ENCODE assay signal across 10 mouse cellular contexts in genomic region chr15:4028411-4028700, GRCm38 (mm10). TPM values are rescaled to one million over a fixed set of nuclear protein-coding genes. Genes with fewer than 3 reads are reported as not detected.
A peak's percentile ranks its signal among the peaks of the same experiment; 100 is the strongest.
DNase-seq lines count a peak whose midpoint lies in the region; ATAC-seq and TF ChIP-seq lines count a peak whose summit lies in the region.
"Had no signal": no experiment of that assay in that cellular context is flagged by ENCODE, and none has a peak within 500 bp of the region (broad histone marks: within the 10 kb centered on the region; RNA-seq: fewer than 3 reads in every experiment).

No protein-coding gene starts in this region.

- no peak overlapping the region for H3K9ac ChIP-seq in embryonic facial prominence, embryonic 12.5 days
- no peak overlapping the region for H3K9ac ChIP-seq in intestine, embryonic 15.5 days
- H3K9ac ChIP-seq in intestine, postnatal 0 days (ENCODE audit: low read depth, low read length) = no peak overlapping the region
- H3K9ac ChIP-seq in embryonic facial prominence, embryonic 14.5 days (ENCODE audit: low read depth, low read length) = no peak overlapping the region

- H3K4me2 ChIP-seq in embryonic facial prominence, embryonic 12.5 days (replicated peaks) = peak overlapping the region; percentile 57
- peak overlapping the region; percentile 85 for H3K4me2 ChIP-seq in intestine, embryonic 15.5 days (replicated peaks)
- no peak overlapping the region for H3K4me2 ChIP-seq in intestine, postnatal 0 days (replicated peaks; ENCODE audit: low read depth)
- H3K4me2 ChIP-seq in embryonic facial prominence, embryonic 14.5 days (ENCODE audit: low read depth, low read length) = peak overlapping the region; percentile 62; the same call in 1 of the 2 replicates

- ATAC-seq in embryonic facial prominence, embryonic 12.5 days (ENCODE audit: insufficient number of reproducible peaks, insufficient read depth, low FRiP score, low TSS enrichment) = no peak
- ATAC-seq in intestine, embryonic 15.5 days = no peak
- ATAC-seq in intestine, postnatal 0 days = no peak
- ATAC-seq in embryonic facial prominence, embryonic 14.5 days (ENCODE audit: low read depth) = no peak
- ATAC-seq in megakaryocyte progenitor cell, adult 5-6 weeks (replicated peaks; ENCODE audit: poor library complexity) = no peak

- no peak for TF ChIP-seq CTCF in intestine, postnatal 0 days (IDR thresholded peaks at IDR 0.05; ENCODE audit: low read depth)

- no peak overlapping the region for H3K4me3 ChIP-seq in embryonic facial prominence, embryonic 12.5 days
- no peak overlapping the region for H3K4me3 ChIP-seq in embryonic facial prominence, embryonic 10.5 days
- no peak overlapping the region for H3K4me3 ChIP-seq in intestine, embryonic 15.5 days (replicated peaks)
- H3K4me3 ChIP-seq in intestine, postnatal 0 days (ENCODE audit: low read depth, low read length) = no peak overlapping the region
- H3K4me3 ChIP-seq in embryonic facial prominence, embryonic 14.5 days (ENCODE audit: low read depth, low read length) = no peak overlapping the region; the same call in 1 of the 2 replicates
- H3K4me3 ChIP-seq in limb, embryonic 10.5 days = peak overlapping the region; percentile 83; the same call in 1 of the 2 replicates

- no peaks in the 10 kb centered on the region for H3K27me3 ChIP-seq in embryonic facial prominence, embryonic 12.5 days
- peaks cover 12% of the 10 kb centered on the region; the same call in 1 of the 2 replicates for H3K27me3 ChIP-seq in embryonic facial prominence, embryonic 10.5 days (replicated peaks; ENCODE audit: low read depth, poor library complexity, severe bottlenecking)
- no peaks in the 10 kb centered on the region for H3K27me3 ChIP-seq in intestine, embryonic 15.5 days (replicated peaks)
- H3K27me3 ChIP-seq in intestine, postnatal 0 days (replicated peaks; ENCODE audit: control insufficient read depth, insufficient read depth, low read length) = no peaks in the 10 kb centered on the region
- no peaks in the 10 kb centered on the region for H3K27me3 ChIP-seq in embryonic facial prominence, embryonic 14.5 days (replicated peaks; ENCODE audit: control insufficient read depth, insufficient read depth, low read length)
- H3K27me3 ChIP-seq in limb, embryonic 10.5 days (ENCODE audit: low read depth, poor library complexity, severe bottlenecking) = no peaks in the 10 kb centered on the region

- no peak for DNase-seq in embryonic facial prominence, embryonic 10.5 days (ENCODE audit: low spot score)
- no peak for DNase-seq in embryonic facial prominence, embryonic 14.5 days (ENCODE audit: low spot score)
- DNase-seq in limb, embryonic 10.5 days (ENCODE audit: low spot score) = no peak
- no peak for DNase-seq in lung, postnatal 14 days
- DNase-seq: adrenal gland, adult 8-10 months; liver, embryonic 13.5 days had no signal

- 79% methylated on average over 6 of the region's 6 CpGs for WGBS in embryonic facial prominence, embryonic 12.5 days
- 80% methylated on average over 6 of the region's 6 CpGs for WGBS in embryonic facial prominence, embryonic 10.5 days
- 72% methylated on average over 6 of the region's 6 CpGs for WGBS in intestine, embryonic 15.5 days
- 79% methylated on average over 6 of the region's 6 CpGs for WGBS in intestine, postnatal 0 days
- WGBS in embryonic facial prominence, embryonic 14.5 days = 76% methylated on average over 6 of the region's 6 CpGs
- WGBS in limb, embryonic 10.5 days = 82% methylated on average over 6 of the region's 6 CpGs

- no peaks in the 10 kb centered on the region for H3K9me3 ChIP-seq in embryonic facial prominence, embryonic 12.5 days
- H3K9me3 ChIP-seq in embryonic facial prominence, embryonic 10.5 days = no peaks in the 10 kb centered on the region
- H3K9me3 ChIP-seq in intestine, embryonic 15.5 days = no peaks in the 10 kb centered on the region
- no peaks in the 10 kb centered on the region for H3K9me3 ChIP-seq in intestine, postnatal 0 days (ENCODE audit: control insufficient read depth)
- H3K9me3 ChIP-seq in embryonic facial prominence, embryonic 14.5 days (ENCODE audit: control insufficient read depth, low read length) = no peaks in the 10 kb centered on the region
- H3K9me3 ChIP-seq in limb, embryonic 10.5 days (replicated peaks) = no peaks in the 10 kb centered on the region
- H3K9me3 ChIP-seq: liver, embryonic 13.5 days had no signal

- peaks cover 9% of the 10 kb centered on the region; the same call in 1 of the 2 replicates for H3K4me1 ChIP-seq in embryonic facial prominence, embryonic 12.5 days
- H3K4me1 ChIP-seq in embryonic facial prominence, embryonic 10.5 days = peaks cover 15% of the 10 kb centered on the region
- peaks cover 9% of the 10 kb centered on the region; the same call in 1 of the 2 replicates for H3K4me1 ChIP-seq in intestine, embryonic 15.5 days (replicated peaks)
- H3K4me1 ChIP-seq in intestine, postnatal 0 days (replicated peaks; ENCODE audit: control insufficient read depth, insufficient read depth, low read length) = no peaks in the 10 kb centered on the region
- peaks cover 18% of the 10 kb centered on the region for H3K4me1 ChIP-seq in embryonic facial prominence, embryonic 14.5 days (ENCODE audit: control insufficient read depth, insufficient read depth, low read length)
- H3K4me1 ChIP-seq in limb, embryonic 10.5 days = peaks cover 11% of the 10 kb centered on the region; the same call in 1 of the 2 replicates

- no peaks in the 10 kb centered on the region for H3K36me3 ChIP-seq in embryonic facial prominence, embryonic 12.5 days
- H3K36me3 ChIP-seq in embryonic facial prominence, embryonic 10.5 days (replicated peaks) = no peaks in the 10 kb centered on the region
- H3K36me3 ChIP-seq in intestine, embryonic 15.5 days = no peaks in the 10 kb centered on the region
- no peaks in the 10 kb centered on the region for H3K36me3 ChIP-seq in intestine, postnatal 0 days (ENCODE audit: control insufficient read depth, insufficient read depth)
- no peaks in the 10 kb centered on the region for H3K36me3 ChIP-seq in embryonic facial prominence, embryonic 14.5 days (ENCODE audit: control insufficient read depth, insufficient read depth, low read length)
- no peaks in the 10 kb centered on the region for H3K36me3 ChIP-seq in limb, embryonic 10.5 days
- H3K36me3 ChIP-seq: liver, embryonic 13.5 days had no signal

- no peak overlapping the region for H3K27ac ChIP-seq in embryonic facial prominence, embryonic 12.5 days
- no peak overlapping the region for H3K27ac ChIP-seq in embryonic facial prominence, embryonic 10.5 days (replicated peaks)
- no peak overlapping the region for H3K27ac ChIP-seq in intestine, embryonic 15.5 days
- no peak overlapping the region for H3K27ac ChIP-seq in intestine, postnatal 0 days (ENCODE audit: low read depth, low read length)
- H3K27ac ChIP-seq in embryonic facial prominence, embryonic 14.5 days (replicated peaks; ENCODE audit: low read depth, low read length) = no peak overlapping the region
- H3K27ac ChIP-seq in limb, embryonic 10.5 days = no peak overlapping the region
- H3K27ac ChIP-seq: liver, embryonic 13.5 days had no signal

RNA-seq across cellular contexts. Expression of gene Oxct1, which starts 2.2 kb away (rescaled TPM):
- polyA plus RNA-seq in embryonic facial prominence, embryonic 12.5 days (2016; fragmentation: Nextera tagmentation; extraction: Ambion mirVana) = 198 and 215 TPM in 2 replicates
- 102 and 122 TPM in 2 replicates for polyA plus RNA-seq in embryonic facial prominence, embryonic 10.5 days (2016; fragmentation: Nextera tagmentation; extraction: Ambion mirVana)
- 175 and 233 TPM in 2 replicates for polyA plus RNA-seq in intestine, embryonic 15.5 days (2015; fragmentation: Nextera tagmentation; extraction: Ambion mirVana)
- polyA plus RNA-seq in intestine, postnatal 0 days (2015; fragmentation: Nextera tagmentation; extraction: Ambion mirVana) = 44.9 and 49.6 TPM in 2 replicates
- 235 and 243 TPM in 2 replicates for polyA plus RNA-seq in embryonic facial prominence, embryonic 14.5 days (2014; fragmentation: Nextera tagmentation; extraction: Ambion mirVana)
- 79.0 and 116 TPM in 2 replicates for polyA plus RNA-seq in limb, embryonic 10.5 days (2016; fragmentation: Nextera tagmentation; extraction: Ambion mirVana)
- total RNA-seq in megakaryocyte progenitor cell, adult 5-6 weeks (2015) = 74.1 and 83.8 TPM in 2 replicates
- 257 and 287 TPM in 2 replicates for total RNA-seq in megakaryocyte progenitor cell, adult 5-6 weeks (2017)

RNA-seq across cellular contexts. Expression of gene AW549877, which starts 32.8 kb away (rescaled TPM):
- 36.8 and 44.2 TPM in 2 replicates for polyA plus RNA-seq in embryonic facial prominence, embryonic 12.5 days (2016; fragmentation: Nextera tagmentation; extraction: Ambion mirVana)
- 35.0 and 35.5 TPM in 2 replicates for polyA plus RNA-seq in embryonic facial prominence, embryonic 10.5 days (2016; fragmentation: Nextera tagmentation; extraction: Ambion mirVana)
- 29.3 and 31.6 TPM in 2 replicates for polyA plus RNA-seq in intestine, embryonic 15.5 days (2015; fragmentation: Nextera tagmentation; extraction: Ambion mirVana)
- 13.5 and 15.4 TPM in 2 replicates for polyA plus RNA-seq in intestine, postnatal 0 days (2015; fragmentation: Nextera tagmentation; extraction: Ambion mirVana)
- 41.8 and 44.5 TPM in 2 replicates for polyA plus RNA-seq in embryonic facial prominence, embryonic 14.5 days (2014; fragmentation: Nextera tagmentation; extraction: Ambion mirVana)
- 26.5 and 32.8 TPM in 2 replicates for polyA plus RNA-seq in limb, embryonic 10.5 days (2016; fragmentation: Nextera tagmentation; extraction: Ambion mirVana)
- 32.1 and 35.4 TPM in 2 replicates for total RNA-seq in megakaryocyte progenitor cell, adult 5-6 weeks (2015)
- 6.7 and 9.9 TPM in 2 replicates for total RNA-seq in megakaryocyte progenitor cell, adult 5-6 weeks (2017)

RNA-seq across cellular contexts. Expression of gene Fbxo4, which starts 49.0 kb away (rescaled TPM):
- polyA plus RNA-seq in embryonic facial prominence, embryonic 12.5 days (2016; fragmentation: Nextera tagmentation; extraction: Ambion mirVana) = 8.8 and 9.5 TPM in 2 replicates
- polyA plus RNA-seq in embryonic facial prominence, embryonic 10.5 days (2016; fragmentation: Nextera tagmentation; extraction: Ambion mirVana) = 4.1 and 4.2 TPM in 2 replicates
- polyA plus RNA-seq in intestine, embryonic 15.5 days (2015; fragmentation: Nextera tagmentation; extraction: Ambion mirVana) = 12.3 and 13.0 TPM in 2 replicates
- 18.8 and 19.2 TPM in 2 replicates for polyA plus RNA-seq in intestine, postnatal 0 days (2015; fragmentation: Nextera tagmentation; extraction: Ambion mirVana)
- 12.0 and 12.7 TPM in 2 replicates for polyA plus RNA-seq in embryonic facial prominence, embryonic 14.5 days (2014; fragmentation: Nextera tagmentation; extraction: Ambion mirVana)
- polyA plus RNA-seq in limb, embryonic 10.5 days (2016; fragmentation: Nextera tagmentation; extraction: Ambion mirVana) = 3.2 and 3.4 TPM in 2 replicates
- 8.8 and 10.7 TPM in 2 replicates for total RNA-seq in megakaryocyte progenitor cell, adult 5-6 weeks (2015)
- 7.8 and 9.2 TPM in 2 replicates for total RNA-seq in megakaryocyte progenitor cell, adult 5-6 weeks (2017)
